Mouse (Mus musculus): ENCODE measurements around the gene Lrrc8b.

Lrrc8b gene

GRCm38 (mm10) chr5:105483632-105484031 is 68.1 kb downstream of the Lrrc8b start:
- no peak for DNase-seq (ENCODE audit: low spot score)

- DNase-seq (ENCODE audit: low spot score): no peak
Observed at GRCm38 (mm10) chr5:105484247-105484646, 68.7 kb downstream of the Lrrc8b start.

GRCm38 (mm10) chr5:105484891-105485290 is 69.3 kb downstream of the Lrrc8b start:
- DNase-seq (ENCODE audit: low spot score): no peak

- DNase-seq (ENCODE audit: low spot score): no peak
Observed at GRCm38 (mm10) chr5:105490211-105490610, 74.6 kb downstream of the Lrrc8b start.

- peak; percentile 23 for DNase-seq (ENCODE audit: low spot score)
Observed at GRCm38 (mm10) chr5:105491389-105491788, 75.8 kb downstream of the Lrrc8b start.

GRCm38 (mm10) chr5:105492367-105493246 is 77.0 kb downstream of the Lrrc8b start:
- peak; percentile 68 for DNase-seq (ENCODE audit: low spot score)

GRCm38 (mm10) chr5:105493377-105493776 is 77.8 kb downstream of the Lrrc8b start:
- DNase-seq (ENCODE audit: low spot score): no peak

- no peak for DNase-seq (ENCODE audit: low spot score)
Observed at GRCm38 (mm10) chr5:105494246-105494917, 78.8 kb downstream of the Lrrc8b start.

- peak; percentile 93 for DNase-seq (ENCODE audit: low spot score)
Observed at GRCm38 (mm10) chr5:105494918-105495901, 79.6 kb downstream of the Lrrc8b start.

GRCm38 (mm10) chr5:105496133-105496532 is 80.6 kb downstream of the Lrrc8b start:
- DNase-seq (ENCODE audit: low spot score): no peak

- no peak for DNase-seq (ENCODE audit: low spot score)
Observed at GRCm38 (mm10) chr5:105496586-105496985, 81.0 kb downstream of the Lrrc8b start.

- no peak for DNase-seq (ENCODE audit: low spot score)
Observed at GRCm38 (mm10) chr5:105498429-105499000, 82.9 kb downstream of the Lrrc8b start.

GRCm38 (mm10) chr5:105499396-105499795 is 83.8 kb downstream of the Lrrc8b start:
- peak; percentile 41 for DNase-seq (ENCODE audit: low spot score)

GRCm38 (mm10) chr5:105500132-105501121 is 84.9 kb downstream of the Lrrc8b start:
- peak; percentile 61 for DNase-seq (ENCODE audit: low spot score)

- no peak for DNase-seq (ENCODE audit: low spot score)
Observed at GRCm38 (mm10) chr5:105501136-105501535, 85.6 kb downstream of the Lrrc8b start.

GRCm38 (mm10) chr5:105508813-105509212 is 93.2 kb downstream of the Lrrc8b start:
- DNase-seq (ENCODE audit: low spot score): peak; percentile 24

GRCm38 (mm10) chr5:105512297-105512696 is 96.7 kb downstream of the Lrrc8b start:
- DNase-seq (ENCODE audit: low spot score): no peak

- DNase-seq (ENCODE audit: low spot score): peak; percentile 13
Observed at GRCm38 (mm10) chr5:105515532-105515931, 100.0 kb downstream of the Lrrc8b start.

- no peak for DNase-seq (ENCODE audit: low spot score)
Observed at GRCm38 (mm10) chr5:105516290-105516689, 100.7 kb downstream of the Lrrc8b start.

- no peak for DNase-seq (ENCODE audit: low spot score)
Observed at GRCm38 (mm10) chr5:105517992-105518625, 102.5 kb downstream of the Lrrc8b start.

All from T-cell, adult 2 months (primary cell).